Mouse (Mus musculus): Measurements from ENCODE around the gene Actg2.

- TF ChIP-seq CTCF (IDR thresholded peaks at IDR 0.05; ENCODE audit: borderline replicate concordance, insufficient read depth, low read length) (no peak), POLR2A (IDR thresholded peaks at IDR 0.05; ENCODE audit: low read depth, low read length) (no peak)
Measured at GRCm38 (mm10) chr6:83505554-83505953, 30.5 kb downstream of the Actg2 start.
